Mouse (Mus musculus): ENCODE measurements around the gene Slc12a5. TPM values are rescaled to one million over a fixed set of nuclear protein-coding genes. Genes with fewer than 3 reads are reported as not detected.

Slc12a5 gene
- polyA plus RNA-seq, 1 experiment from 2014 or later: 0.62 TPM

- no peak; the same call in 1 of the 2 replicates for ATAC-seq (ENCODE audit: insufficient number of reproducible peaks, insufficient read depth, low FRiP score, low read depth)
- Histone ChIP-seq H3K27ac (replicated peaks in 1 of 2; ENCODE audit: control insufficient read depth in 1 of 2, insufficient read depth in 1 of 2, low read depth in 2 of 2, low read length in 2 of 2) (no peak overlapping the region), H3K4me2 (ENCODE audit: low read length) (peak overlapping the region; percentile 73), H3K4me3 (ENCODE audit: control insufficient read depth in 1 of 2, insufficient read depth in 1 of 2, low read depth in 1 of 2, low read length in 2 of 2) (peak overlapping the region; percentile 18 to 39), H3K9me3 (ENCODE audit: control insufficient read depth, low read length) (no peaks in the 10 kb centered on the region), H3K4me1 (ENCODE audit: control insufficient read depth in 2 of 2, insufficient read depth in 2 of 2, low read length in 2 of 2) (peaks cover 0 to 20% of the 10 kb centered on the region in 2 experiments; a peak in 3 of 4 replicates), H3K27me3 (ENCODE audit: control insufficient read depth, insufficient read depth, low read length) (peaks cover 56% of the 10 kb centered on the region), H3K36me3 (ENCODE audit: control insufficient read depth, insufficient read depth, low read length) (peaks cover 33% of the 10 kb centered on the region), H3K9ac (ENCODE audit: low read length) (peak overlapping the region; percentile 54; the same call in 1 of the 2 replicates)
- 12% methylated on average over 40 of the region's 49 CpGs for WGBS
Observed at GRCm38 (mm10) chr2:164996848-164997720, 36.5 kb downstream of the Slc12a5 start.

- under 1% methylated on average over 48 of the region's 52 CpGs for WGBS
- ATAC-seq (ENCODE audit: insufficient number of reproducible peaks, insufficient read depth, low FRiP score, low read depth): no peak
Observed at GRCm38 (mm10) chr2:164997721-164998428, 37.3 kb downstream of the Slc12a5 start.

GRCm38 (mm10) chr2:165001958-165002357 lies 41.4 kb downstream of the Slc12a5 start:
- Histone ChIP-seq H3K4me3 (ENCODE audit: control insufficient read depth in 1 of 2, insufficient read depth in 1 of 2, low read depth in 1 of 2, low read length in 2 of 2) (no peak overlapping the region), H3K9me3 (ENCODE audit: control insufficient read depth, low read length) (no peaks in the 10 kb centered on the region), H3K27me3 (ENCODE audit: control insufficient read depth, insufficient read depth, low read length) (peaks cover 20% of the 10 kb centered on the region), H3K9ac (ENCODE audit: low read length) (no peak overlapping the region), H3K36me3 (ENCODE audit: control insufficient read depth, insufficient read depth, low read length) (peaks cover 82% of the 10 kb centered on the region), H3K4me1 (ENCODE audit: control insufficient read depth in 2 of 2, insufficient read depth in 2 of 2, low read length in 2 of 2) (peaks cover 0 to 19% of the 10 kb centered on the region in 2 experiments; a peak in 3 of 4 replicates), H3K4me2 (ENCODE audit: low read length) (no peak overlapping the region), H3K27ac (replicated peaks in 1 of 2; ENCODE audit: control insufficient read depth in 1 of 2, insufficient read depth in 1 of 2, low read depth in 2 of 2, low read length in 2 of 2) (no peak overlapping the region)
- 91% methylated on average over 13 of the region's 13 CpGs for WGBS
- no peak for ATAC-seq (ENCODE audit: insufficient number of reproducible peaks, insufficient read depth, low FRiP score, low read depth)

More at GRCm38 (mm10) chr2:164997721-164998428, 37.3 kb downstream of the Slc12a5 start:
- Histone ChIP-seq H3K36me3 (ENCODE audit: control insufficient read depth, insufficient read depth, low read length) (peaks cover 41% of the 10 kb centered on the region), H3K4me1 (ENCODE audit: control insufficient read depth in 2 of 2, insufficient read depth in 2 of 2, low read length in 2 of 2) (peaks cover 0 to 20% of the 10 kb centered on the region in 2 experiments; a peak in 3 of 4 replicates), H3K9me3 (ENCODE audit: control insufficient read depth, low read length) (no peaks in the 10 kb centered on the region), H3K4me2 (ENCODE audit: low read length) (peak overlapping the region; percentile 73), H3K27me3 (ENCODE audit: control insufficient read depth, insufficient read depth, low read length) (peaks cover 53% of the 10 kb centered on the region), H3K4me3 (ENCODE audit: control insufficient read depth in 1 of 2, insufficient read depth in 1 of 2, low read depth in 1 of 2, low read length in 2 of 2) (peak overlapping the region; percentile 18 to 39), H3K27ac (replicated peaks in 1 of 2; ENCODE audit: control insufficient read depth in 1 of 2, insufficient read depth in 1 of 2, low read depth in 2 of 2, low read length in 2 of 2) (no peak overlapping the region), H3K9ac (ENCODE audit: low read length) (peak overlapping the region; percentile 54; the same call in 1 of the 2 replicates)

- H3K4me2 ChIP-seq (ENCODE audit: low read length): no peak overlapping the region
- no peak overlapping the region for H3K4me3 ChIP-seq (ENCODE audit: control insufficient read depth in 1 of 2, insufficient read depth in 1 of 2, low read depth in 1 of 2, low read length in 2 of 2)
- peaks cover 93% of the 10 kb centered on the region for H3K36me3 ChIP-seq (ENCODE audit: control insufficient read depth, insufficient read depth, low read length)
- ATAC-seq (ENCODE audit: insufficient number of reproducible peaks, insufficient read depth, low FRiP score, low read depth): no peak
- H3K9ac ChIP-seq (ENCODE audit: low read length): no peak overlapping the region
- no peaks in the 10 kb centered on the region for H3K9me3 ChIP-seq (ENCODE audit: control insufficient read depth, low read length)
- H3K4me1 ChIP-seq (ENCODE audit: control insufficient read depth in 2 of 2, insufficient read depth in 2 of 2, low read length in 2 of 2): peaks cover 0 to 8% of the 10 kb centered on the region in 2 experiments; a peak in 3 of 4 replicates
- no peak overlapping the region for H3K27ac ChIP-seq (replicated peaks in 1 of 2; ENCODE audit: control insufficient read depth in 1 of 2, insufficient read depth in 1 of 2, low read depth in 2 of 2, low read length in 2 of 2)
- peaks cover 12% of the 10 kb centered on the region for H3K27me3 ChIP-seq (ENCODE audit: control insufficient read depth, insufficient read depth, low read length)
- WGBS: 91% methylated on average over 3 of the region's 3 CpGs
Observed at GRCm38 (mm10) chr2:165003108-165003507, 42.5 kb downstream of the Slc12a5 start.

- no peak overlapping the region for H3K9ac ChIP-seq (ENCODE audit: low read length)
- H3K27me3 ChIP-seq (ENCODE audit: control insufficient read depth, insufficient read depth, low read length): peaks cover 1% of the 10 kb centered on the region
- H3K9me3 ChIP-seq (ENCODE audit: control insufficient read depth, low read length): no peaks in the 10 kb centered on the region
- WGBS: 88% methylated on average over 10 of the region's 10 CpGs
- no peak overlapping the region for H3K4me2 ChIP-seq (ENCODE audit: low read length)
- no peak overlapping the region for H3K4me3 ChIP-seq (ENCODE audit: control insufficient read depth in 1 of 2, insufficient read depth in 1 of 2, low read depth in 1 of 2, low read length in 2 of 2)
- ATAC-seq (ENCODE audit: insufficient number of reproducible peaks, insufficient read depth, low FRiP score, low read depth): no peak
- peaks cover 100% of the 10 kb centered on the region for H3K36me3 ChIP-seq (ENCODE audit: control insufficient read depth, insufficient read depth, low read length)
- H3K27ac ChIP-seq (replicated peaks in 1 of 2; ENCODE audit: control insufficient read depth in 1 of 2, insufficient read depth in 1 of 2, low read depth in 2 of 2, low read length in 2 of 2): no peak overlapping the region
- no peaks in the 10 kb centered on the region for H3K4me1 ChIP-seq (ENCODE audit: control insufficient read depth in 2 of 2, insufficient read depth in 2 of 2, low read length in 2 of 2)
Observed at GRCm38 (mm10) chr2:165004237-165004636, 43.6 kb downstream of the Slc12a5 start.

GRCm38 (mm10) chr2:165006813-165007212 lies 46.2 kb downstream of the Slc12a5 start:
- Histone ChIP-seq H3K4me2 (ENCODE audit: low read length) (no peak overlapping the region), H3K4me1 (ENCODE audit: control insufficient read depth in 2 of 2, insufficient read depth in 2 of 2, low read length in 2 of 2) (no peaks in the 10 kb centered on the region), H3K27me3 (ENCODE audit: control insufficient read depth, insufficient read depth, low read length) (no peaks in the 10 kb centered on the region), H3K36me3 (ENCODE audit: control insufficient read depth, insufficient read depth, low read length) (peaks cover 100% of the 10 kb centered on the region), H3K4me3 (ENCODE audit: control insufficient read depth in 1 of 2, insufficient read depth in 1 of 2, low read depth in 1 of 2, low read length in 2 of 2) (no peak overlapping the region), H3K9me3 (ENCODE audit: control insufficient read depth, low read length) (no peaks in the 10 kb centered on the region), H3K27ac (replicated peaks in 1 of 2; ENCODE audit: control insufficient read depth in 1 of 2, insufficient read depth in 1 of 2, low read depth in 2 of 2, low read length in 2 of 2) (no peak overlapping the region), H3K9ac (ENCODE audit: low read length) (no peak overlapping the region)
- 92% methylated on average over 4 of the region's 4 CpGs for WGBS
- ATAC-seq (ENCODE audit: insufficient number of reproducible peaks, insufficient read depth, low FRiP score, low read depth): no peak

- Histone ChIP-seq H3K36me3 (ENCODE audit: control insufficient read depth, insufficient read depth, low read length) (peaks cover 100% of the 10 kb centered on the region), H3K4me3 (ENCODE audit: control insufficient read depth in 1 of 2, insufficient read depth in 1 of 2, low read depth in 1 of 2, low read length in 2 of 2) (no peak overlapping the region)
- whole genome bisulfite sequencing: 97% methylated on average over 1 of the region's 1 CpGs
Observed at GRCm38 (mm10) chr2:165007986-165008385, 47.4 kb downstream of the Slc12a5 start.

More at GRCm38 (mm10) chr2:165007986-165008385, 47.4 kb downstream of the Slc12a5 start:
- Histone ChIP-seq H3K27me3 (ENCODE audit: control insufficient read depth, insufficient read depth, low read length) (no peaks in the 10 kb centered on the region), H3K4me1 (ENCODE audit: control insufficient read depth in 2 of 2, insufficient read depth in 2 of 2, low read length in 2 of 2) (no peaks in the 10 kb centered on the region), H3K9ac (ENCODE audit: low read length) (no peak overlapping the region), H3K4me2 (ENCODE audit: low read length) (no peak overlapping the region), H3K9me3 (ENCODE audit: control insufficient read depth, low read length) (no peaks in the 10 kb centered on the region), H3K27ac (replicated peaks in 1 of 2; ENCODE audit: control insufficient read depth in 1 of 2, insufficient read depth in 1 of 2, low read depth in 2 of 2, low read length in 2 of 2) (no peak overlapping the region)
- no peak for ATAC-seq (ENCODE audit: insufficient number of reproducible peaks, insufficient read depth, low FRiP score, low read depth)
